Mouse (Mus musculus) macrophage (primary cell): Measurements from ENCODE around the gene Stk32b. TPM values are rescaled to one million over a fixed set of nuclear protein-coding genes. Genes with fewer than 3 reads are reported as not detected.

Experiments used
- H3K27ac ChIP-seq: fragments of 350-480 bp; formaldehyde crosslinking; 2 replicates; pipeline ENCODE4 v1.9.0; 2021
- H3K36me3 ChIP-seq: fragments of 350-480 bp; formaldehyde crosslinking; 2 replicates; pipeline ENCODE4 v1.9.0; 2021; ENCODE audit errors: inconsistent target
- H3K4me3 ChIP-seq: fragments of 350-480 bp; formaldehyde crosslinking; 2 replicates; pipeline ENCODE4 v1.9.0; 2021; ENCODE audit errors: inconsistent target
- H3K79me2 ChIP-seq: fragments of 350-480 bp; formaldehyde crosslinking; 2 replicates; pipeline ENCODE4 v1.9.0; 2021; ENCODE audit errors: inconsistent target
- WGBS: methylation state at CpG from one replicate; pipeline ENCODE4 v1.1.7; 2026; ENCODE audit warnings: inconsistent platforms; ENCODE audit not compliant: missing documents; 5-methylcytosine and 5-hydroxymethylcytosine counted together
- polyA plus RNA-seq: library from polyadenylated mRNA; stranded (reverse); fragments of 250-400 nt; gene quantifications from 3 replicates; pipeline ENCODE4 v1.2.4, GENCODE M21; 2018; ENCODE audit warnings: inconsistent platforms

Stk32b gene
- polyA plus RNA-seq, 1 experiment from 2014 or later, result not detected

DNA sequence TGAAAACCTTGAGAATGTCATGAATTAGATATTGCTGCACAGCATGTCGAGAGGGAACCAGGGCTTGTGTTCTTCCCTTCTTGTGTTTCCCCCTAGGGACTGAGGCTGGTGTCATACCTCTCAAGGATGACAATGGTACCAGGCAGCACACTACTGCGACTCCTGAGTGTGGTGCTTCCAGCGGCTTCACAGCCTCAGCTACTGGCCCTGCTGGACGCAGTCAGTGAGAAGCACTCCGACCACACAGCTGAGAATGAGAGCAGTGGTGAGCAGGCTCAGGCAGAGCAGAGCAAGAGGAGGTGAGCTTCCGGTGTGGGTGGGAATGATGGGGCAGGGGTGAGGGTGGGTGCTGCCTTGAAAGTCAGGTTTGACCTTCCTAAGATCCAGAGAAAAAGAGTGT lies 297.9 kb downstream of the Stk32b start:
- Histone ChIP-seq H3K79me2 (no peaks in the 10 kb centered on the region), H3K27ac (no peak overlapping the region), H3K4me3 (no peak overlapping the region), H3K36me3 (no peaks in the 10 kb centered on the region)
- WGBS, result 88% methylated on average over 6 of the region's 6 CpGs

Other genes starting within 250 kb of the Stk32b start
- not detected in 3 replicates for gene Cytl1, start 18.3 kb upstream of the Stk32b start, polyA plus RNA-seq
- gene Msx1, start 107.4 kb upstream of the Stk32b start, polyA plus RNA-seq, result not detected in 3 replicates